In the genomic region with DNA sequence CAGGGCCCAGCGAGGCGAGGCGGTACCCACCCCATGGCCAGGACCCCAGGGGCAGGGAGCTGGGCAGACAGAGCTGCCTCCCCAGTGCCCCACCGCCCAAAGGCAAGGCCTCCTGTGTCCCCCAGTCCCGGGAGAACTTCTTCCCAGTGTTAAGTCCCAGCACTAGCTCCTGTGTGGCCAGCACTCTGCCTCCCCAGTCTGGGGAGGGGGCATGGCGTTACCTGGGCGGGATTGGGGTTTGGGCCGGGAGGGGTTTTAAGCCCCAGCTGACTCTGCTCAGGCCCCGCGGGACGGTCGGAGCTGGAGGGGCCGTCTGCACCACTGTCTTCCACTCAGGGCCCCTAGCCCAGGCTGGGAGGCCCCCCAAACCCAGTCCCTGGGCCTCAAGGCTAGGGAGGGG, we compare ENCODE assay signal across 13 mouse cellular contexts.
"Had no signal": no experiment of that assay in that cellular context is flagged by ENCODE, and none has a peak within 500 bp of the region (broad histone marks: within the 10 kb centered on the region; RNA-seq: fewer than 3 reads in every experiment).

No protein-coding gene starts in this region.

- H3K27me3 ChIP-seq: limb, embryonic 12.5 days; liver, embryonic 15.5 days; midbrain, embryonic 13.5 days; neural tube, embryonic 15.5 days had no signal

- H3K27ac ChIP-seq: limb, embryonic 12.5 days; liver, embryonic 15.5 days; macrophage; midbrain, embryonic 13.5 days; neural tube, embryonic 15.5 days had no signal

- H3K9ac ChIP-seq: limb, embryonic 12.5 days; liver, embryonic 15.5 days; midbrain, embryonic 13.5 days; neural tube, embryonic 15.5 days had no signal

- H3K4me3 ChIP-seq: limb, embryonic 12.5 days; liver, embryonic 15.5 days; midbrain, embryonic 13.5 days; myocyte; neural tube, embryonic 15.5 days had no signal

- DNase-seq: kidney, adult 8-10 months; kidney, postnatal 25 days; liver; lung, adult 2 months; lung, postnatal 14 days; right cerebral cortex, adult 18-20 months; right cerebral cortex, postnatal 25 days had no signal

- ATAC-seq: midbrain, embryonic 13.5 days had no signal

- H3K4me1 ChIP-seq: liver, embryonic 15.5 days had no signal

- H3K4me2 ChIP-seq: limb, embryonic 12.5 days; liver, embryonic 15.5 days; midbrain, embryonic 13.5 days; neural tube, embryonic 15.5 days had no signal

- H3K9me3 ChIP-seq: limb, embryonic 12.5 days; liver, embryonic 15.5 days; midbrain, embryonic 13.5 days; neural tube, embryonic 15.5 days had no signal
